26 mouse cellular contexts compared by ENCODE assay signal in the genomic region with DNA sequence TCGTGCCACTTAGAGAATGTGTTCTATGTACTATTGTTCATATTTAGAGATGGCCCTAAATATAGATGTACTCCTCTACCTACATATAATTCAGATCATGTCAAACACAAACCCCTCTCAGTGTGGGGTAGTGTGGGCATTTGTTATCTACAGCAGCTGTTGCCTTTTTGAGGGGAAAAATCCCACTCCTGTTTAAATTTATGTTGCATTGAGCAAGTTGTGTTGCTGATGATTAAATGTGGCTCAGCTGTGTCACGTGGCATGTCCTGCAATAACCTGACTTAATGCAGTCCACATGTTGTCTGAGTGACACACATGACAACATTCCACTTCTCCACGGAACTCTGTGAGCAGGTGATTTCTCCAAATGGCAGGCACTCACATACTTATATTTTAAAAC.
DNase-seq lines count a peak whose midpoint lies in the region; ATAC-seq lines count a peak whose summit lies in the region.
"Had no signal": no experiment of that assay in that cellular context is flagged by ENCODE, and none has a peak within 500 bp of the region (broad histone marks: within the 10 kb centered on the region; RNA-seq: fewer than 3 reads in every experiment).

No protein-coding gene starts in this region.

- H3K4me1 ChIP-seq in heart, embryonic 12.5 days (replicated peaks) = no peaks in the 10 kb centered on the region
- H3K4me1 ChIP-seq: embryonic facial prominence, embryonic 12.5 days; embryonic facial prominence, embryonic 15.5 days; forebrain, embryonic 12.5 days; forebrain, embryonic 15.5 days; heart, embryonic 10.5 days; hindbrain, embryonic 10.5 days; hindbrain, embryonic 13.5 days; intestine, embryonic 15.5 days had no signal

- no peak overlapping the region for H3K4me3 ChIP-seq in heart, embryonic 12.5 days
- H3K4me3 ChIP-seq: embryonic facial prominence, embryonic 12.5 days; embryonic facial prominence, embryonic 15.5 days; forebrain, embryonic 12.5 days; forebrain, embryonic 15.5 days; heart, embryonic 10.5 days; hindbrain, embryonic 10.5 days; hindbrain, embryonic 13.5 days; intestine, embryonic 15.5 days had no signal

- H3K9me3 ChIP-seq in heart, embryonic 12.5 days (replicated peaks) = no peaks in the 10 kb centered on the region
- H3K9me3 ChIP-seq: embryonic facial prominence, embryonic 12.5 days; embryonic facial prominence, embryonic 15.5 days; forebrain, embryonic 12.5 days; forebrain, embryonic 15.5 days; heart, embryonic 10.5 days; hindbrain, embryonic 10.5 days; hindbrain, embryonic 13.5 days; intestine, embryonic 15.5 days had no signal

- H3K27me3 ChIP-seq in heart, embryonic 12.5 days (replicated peaks) = no peaks in the 10 kb centered on the region
- H3K27me3 ChIP-seq: embryonic facial prominence, embryonic 12.5 days; embryonic facial prominence, embryonic 15.5 days; forebrain, embryonic 12.5 days; forebrain, embryonic 15.5 days; hindbrain, embryonic 13.5 days; intestine, embryonic 15.5 days had no signal

- no peak overlapping the region for H3K9ac ChIP-seq in heart, embryonic 12.5 days
- H3K9ac ChIP-seq: embryonic facial prominence, embryonic 12.5 days; embryonic facial prominence, embryonic 15.5 days; forebrain, embryonic 12.5 days; forebrain, embryonic 15.5 days; hindbrain, embryonic 13.5 days; intestine, embryonic 15.5 days had no signal

- peak; percentile 76 for ATAC-seq in frontal cortex, adult (ENCODE audit: low TSS enrichment)
- ATAC-seq in heart, embryonic 12.5 days (ENCODE audit: insufficient number of reproducible peaks, low FRiP score) = no peak
- ATAC-seq: activated CD4-positive, CD25-positive, alpha-beta regulatory T cell, adult 4 months; forebrain, embryonic 15.5 days; hindbrain, embryonic 16.5 days; intestine, embryonic 15.5 days had no signal

- H3K36me3 ChIP-seq in heart, embryonic 12.5 days = no peaks in the 10 kb centered on the region
- H3K36me3 ChIP-seq: embryonic facial prominence, embryonic 12.5 days; embryonic facial prominence, embryonic 15.5 days; forebrain, embryonic 12.5 days; forebrain, embryonic 15.5 days; heart, embryonic 10.5 days; hindbrain, embryonic 10.5 days; hindbrain, embryonic 13.5 days; intestine, embryonic 15.5 days had no signal

- no peak for DNase-seq in frontal cortex, postnatal 10 days (ENCODE audit: low spot score in 2 of 2)
- DNase-seq in right cerebral cortex, postnatal 25 days = peak; percentile 21
- DNase-seq in right cerebral cortex, postnatal 14 days = no peak
- peak; percentile 60 for DNase-seq in forelimb bud, embryonic 11.5 days (ENCODE audit: low read depth, low spot score)
- DNase-seq in natural killer cell, adult 2 months (ENCODE audit: low spot score in 2 of 2) = no peak
- DNase-seq: adrenal gland, adult 8-10 months; adrenal gland, postnatal 25 days; cerebellum, adult 18-20 months; cerebellum, adult 9-10 months; cerebellum, postnatal 14 days; gastrocnemius, postnatal 25 days; heart, adult 18-20 months; heart, postnatal 36 days; kidney, adult 11 months had no signal

- no peak overlapping the region for H3K27ac ChIP-seq in heart, embryonic 12.5 days (ENCODE audit: poor library complexity, severe bottlenecking)
- H3K27ac ChIP-seq: embryonic facial prominence, embryonic 12.5 days; embryonic facial prominence, embryonic 15.5 days; forebrain, embryonic 12.5 days; forebrain, embryonic 15.5 days; heart, embryonic 10.5 days; hindbrain, embryonic 10.5 days; hindbrain, embryonic 13.5 days; intestine, embryonic 15.5 days had no signal

- H3K4me2 ChIP-seq in heart, embryonic 12.5 days = no peak overlapping the region
- H3K4me2 ChIP-seq: embryonic facial prominence, embryonic 12.5 days; embryonic facial prominence, embryonic 15.5 days; forebrain, embryonic 12.5 days; forebrain, embryonic 15.5 days; hindbrain, embryonic 13.5 days; intestine, embryonic 15.5 days had no signal

- WGBS in heart, embryonic 12.5 days = 66% methylated on average over 3 of the region's 3 CpGs

Comparison
In these comparisons a context has a peak if more than half of its experiments do, and no peak if none do; other contexts are left out.
1. DNase-seq: peak in right cerebral cortex, postnatal 25 days (single experiment) and forelimb bud, embryonic 11.5 days (single experiment); none in frontal cortex, postnatal 10 days (0 of 2), right cerebral cortex, postnatal 14 days (single experiment) and natural killer cell, adult 2 months (0 of 2).